Mouse (Mus musculus) right cerebral cortex, postnatal 4 days (tissue): Measurements from ENCODE around the gene Pla2g2f.
A peak's percentile ranks its signal among the peaks of the same experiment; 100 is the strongest.

ENCODE experiments used
- DNase-seq: peaks from one replicate; pipeline ENCODE4 v3.0.0-alpha.2; 2022

The Pla2g2f gene

DNA sequence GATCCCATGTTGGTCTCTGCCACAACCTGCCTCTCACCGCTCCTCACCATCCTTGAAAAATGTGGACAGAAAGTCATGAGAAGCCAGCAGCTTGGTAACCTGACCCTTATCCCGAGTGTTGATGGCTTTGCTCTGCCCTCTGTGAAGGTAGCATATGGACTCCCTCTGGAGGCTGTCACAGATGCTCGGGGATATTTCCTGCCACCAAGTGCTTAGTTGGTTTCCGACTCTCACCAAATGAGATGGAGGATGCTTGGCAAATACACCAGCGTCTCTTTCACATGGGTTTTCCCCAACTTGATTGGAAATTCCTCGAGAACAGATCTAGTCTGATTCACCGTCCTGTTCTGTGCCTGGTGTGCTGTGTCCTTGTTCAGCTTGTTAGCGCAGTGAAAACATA lies 44.8 kb downstream of the Pla2g2f start:
- no peak for DNase-seq

DNA sequence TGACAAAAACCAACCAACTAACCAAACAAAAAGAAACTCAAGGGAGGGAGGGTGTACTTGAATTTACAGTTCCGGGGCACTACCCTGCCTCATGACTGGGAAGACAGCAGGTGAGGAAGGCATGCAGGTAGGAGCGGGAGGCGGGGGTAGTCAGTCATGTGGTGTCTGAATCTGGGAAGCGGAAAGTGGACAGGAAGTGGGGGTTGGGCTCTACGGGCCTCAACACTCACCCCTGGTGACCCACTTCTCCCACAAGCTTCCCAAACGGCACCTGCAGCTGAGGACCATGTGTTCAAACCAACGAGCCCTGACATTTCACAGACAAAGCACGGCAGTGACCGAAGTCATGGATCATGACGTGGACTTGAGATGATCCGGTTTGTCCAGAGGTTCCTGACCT lies 45.3 kb downstream of the Pla2g2f start:
- no peak for DNase-seq

DNA sequence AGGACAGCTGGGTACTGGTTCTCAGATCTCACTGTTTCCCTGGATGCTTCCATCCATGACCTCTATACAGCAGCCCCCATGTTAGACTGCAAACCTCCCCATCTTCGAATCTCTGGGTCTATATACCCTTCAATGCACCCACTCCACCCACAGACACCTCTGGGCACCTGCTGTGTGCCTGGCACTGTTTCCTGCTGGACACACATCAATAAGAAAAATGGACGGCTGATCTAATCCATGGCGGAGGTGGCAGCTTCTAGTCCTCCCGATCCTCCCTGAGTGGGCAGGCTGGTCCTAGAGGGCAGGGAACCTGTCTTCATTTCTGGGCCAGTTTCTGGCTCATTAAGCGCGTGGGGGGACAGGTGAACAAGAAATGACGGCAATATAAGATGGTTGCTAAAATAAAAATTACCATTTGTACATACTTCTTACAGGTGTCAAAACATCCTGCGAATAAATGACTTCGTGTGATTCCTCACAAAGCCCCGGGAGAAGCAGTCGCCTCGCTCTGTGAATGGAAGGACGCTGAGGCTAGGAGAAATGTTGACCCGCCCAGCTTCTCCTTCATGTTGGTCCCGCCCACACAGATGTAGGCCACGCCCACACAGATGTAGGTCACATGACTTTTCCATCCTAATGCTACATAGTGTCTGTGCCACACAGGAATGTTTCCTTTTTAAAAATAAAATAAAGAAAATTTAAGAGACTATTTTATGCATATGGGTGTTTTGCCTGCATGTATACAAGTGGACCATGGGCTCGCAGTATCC lies 46.2 kb downstream of the Pla2g2f start:
- DNase-seq: no peak

DNA sequence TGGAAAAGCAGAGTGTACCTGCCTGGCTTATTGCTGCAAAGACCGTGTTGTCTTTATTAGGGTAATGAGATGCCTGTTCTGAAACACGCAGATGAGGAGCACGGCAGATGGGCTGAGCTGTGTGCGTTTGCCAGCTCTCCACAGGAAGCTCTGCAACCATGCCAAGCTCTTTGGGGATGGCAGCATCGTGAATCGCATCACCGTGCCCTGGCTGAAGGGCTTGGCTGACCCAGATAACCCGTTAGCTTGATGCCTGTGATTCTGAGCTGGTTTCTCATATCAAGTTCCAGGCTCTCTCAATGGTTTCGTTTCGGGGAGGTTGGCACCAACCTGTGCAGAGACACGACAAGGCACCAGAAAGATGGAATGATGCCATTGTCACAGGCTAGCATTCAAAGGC lies 46.8 kb downstream of the Pla2g2f start:
- DNase-seq: no peak

DNA sequence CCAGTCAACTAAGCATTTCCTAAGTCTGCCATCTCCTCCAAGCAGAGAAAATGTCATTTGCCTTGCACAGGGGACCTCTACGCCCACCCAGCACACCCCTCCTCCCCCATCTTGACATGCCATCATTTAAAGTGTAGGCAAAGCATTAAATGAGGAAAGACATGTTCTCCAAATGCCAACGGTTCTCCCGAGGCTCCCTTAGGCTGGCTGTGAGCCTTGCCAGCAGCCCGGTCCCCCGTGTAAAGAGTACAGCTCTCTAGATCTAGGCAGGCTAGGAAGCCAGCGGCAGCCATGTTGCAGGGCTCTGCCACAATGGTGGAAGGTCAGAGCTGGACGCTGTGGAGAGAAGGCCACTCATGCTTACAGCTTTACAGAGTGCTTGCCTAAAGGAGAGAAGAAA lies 47.5 kb downstream of the Pla2g2f start:
- no peak for DNase-seq

DNA sequence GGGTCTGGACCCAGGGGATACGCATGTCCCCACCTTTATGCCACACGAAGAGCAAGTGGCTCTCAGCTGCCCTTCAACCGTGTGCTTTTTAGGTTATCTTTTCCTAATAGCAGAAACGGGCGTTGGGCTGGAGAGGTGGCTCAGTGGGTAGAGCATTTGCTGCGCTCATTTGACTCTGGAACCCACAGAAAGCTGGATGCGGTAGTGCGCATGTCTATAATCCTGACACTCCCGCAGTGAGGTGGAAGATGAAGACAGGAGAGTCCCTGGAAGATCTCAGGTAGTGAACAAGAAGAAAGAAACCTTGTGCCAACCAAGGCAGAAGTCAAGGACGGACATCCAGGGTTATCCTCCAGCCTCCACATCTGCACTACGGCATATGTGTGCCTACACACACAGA lies 48.2 kb downstream of the Pla2g2f start:
- no peak for DNase-seq

DNA sequence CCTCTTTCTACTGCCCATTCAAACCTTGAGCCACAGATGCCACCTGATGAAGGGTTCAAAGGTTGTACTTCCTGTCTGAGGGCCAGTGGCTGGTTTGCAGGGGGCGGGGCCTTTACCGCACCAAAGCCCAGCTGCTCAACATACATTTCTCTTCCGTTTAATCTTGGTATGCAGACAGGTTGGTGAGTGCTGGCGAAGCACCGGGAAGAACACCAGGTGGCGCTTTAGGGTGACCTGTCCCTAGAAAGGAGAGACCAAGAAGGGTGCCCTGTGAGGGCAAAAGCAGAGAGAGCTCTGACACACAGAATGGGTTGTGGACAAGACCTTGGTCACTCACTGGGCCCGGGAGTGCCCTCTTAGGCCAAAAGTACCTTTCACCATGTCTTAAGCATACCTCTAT lies 48.8 kb downstream of the Pla2g2f start:
- peak; percentile 62 for DNase-seq

DNA sequence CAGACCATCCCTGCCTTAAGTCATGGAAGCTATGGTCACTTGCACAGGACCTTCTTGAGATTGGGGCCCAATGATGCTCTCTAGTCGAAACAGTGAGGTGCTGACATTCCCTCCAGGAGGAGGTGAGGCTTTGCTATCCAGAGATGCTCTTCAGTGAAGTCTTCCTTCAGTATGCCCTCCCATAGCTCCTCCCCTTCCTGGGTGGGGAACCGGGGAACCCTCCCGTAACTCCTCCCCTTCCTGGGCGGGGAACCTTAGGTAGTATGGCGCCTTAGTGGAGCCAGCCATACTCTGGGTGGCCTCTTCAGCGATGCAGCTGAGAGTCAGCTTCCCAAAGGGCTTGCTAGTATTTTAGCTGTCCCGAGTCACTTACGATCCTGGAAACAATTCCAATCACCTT lies 50.8 kb downstream of the Pla2g2f start:
- DNase-seq: no peak

DNA sequence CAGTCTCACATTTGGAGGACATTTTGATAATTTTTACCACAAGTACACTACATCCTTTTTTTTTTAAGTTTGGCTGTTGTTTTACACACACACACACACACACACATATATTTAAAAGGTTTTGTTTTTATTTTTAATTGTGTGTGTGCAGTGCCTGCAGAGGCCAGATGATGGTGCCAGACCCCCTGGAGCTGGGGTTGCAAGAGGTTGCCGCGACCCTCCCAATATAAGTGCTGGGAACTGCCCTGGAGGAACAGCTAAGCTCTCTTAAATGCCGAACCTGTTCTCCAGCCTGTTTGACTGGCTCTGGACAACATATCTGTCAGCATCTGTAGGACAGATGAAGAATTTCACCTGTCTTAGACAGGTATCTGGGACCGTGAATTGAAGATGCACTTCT lies 53.3 kb downstream of the Pla2g2f start:
- no peak for DNase-seq

DNA sequence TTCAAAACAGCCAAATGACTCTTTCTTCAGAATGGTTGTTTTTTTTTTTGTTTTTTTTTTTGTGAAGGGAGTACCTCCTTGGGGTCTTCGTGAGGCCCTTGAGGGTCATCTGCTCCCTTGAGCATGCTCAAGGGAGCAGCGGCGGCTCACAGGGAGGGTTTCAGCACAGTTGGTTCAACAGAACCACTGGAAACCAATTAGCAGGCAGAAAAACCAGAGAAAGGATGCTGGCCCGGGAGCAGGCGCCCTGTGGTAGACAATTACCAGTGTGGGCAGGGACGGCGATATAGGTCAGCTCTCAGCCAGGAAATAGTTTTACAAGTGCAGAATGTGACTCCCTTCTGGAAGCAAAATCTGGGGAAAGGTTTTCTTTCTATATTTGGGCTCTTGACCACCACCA lies 53.8 kb downstream of the Pla2g2f start:
- DNase-seq: no peak

DNA sequence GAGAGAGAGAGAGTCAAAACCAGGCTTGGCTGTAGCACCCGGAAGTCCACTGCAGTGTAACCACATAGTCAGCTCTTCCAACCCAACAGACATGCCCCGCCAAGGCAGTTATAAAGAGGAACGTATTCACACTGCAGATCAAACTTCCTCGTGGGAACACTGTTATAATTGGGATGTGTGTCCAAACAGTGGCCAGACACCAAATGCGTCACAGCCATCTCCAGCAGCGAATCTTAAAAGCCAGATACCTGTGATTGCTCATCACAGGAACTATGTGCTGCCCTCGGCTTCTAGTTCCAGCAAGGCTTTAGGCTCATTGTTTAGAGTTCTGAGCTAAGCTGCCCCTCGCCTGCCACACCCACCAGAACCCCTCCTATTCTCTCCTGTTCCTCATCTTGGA lies 54.9 kb downstream of the Pla2g2f start:
- DNase-seq: no peak

DNA sequence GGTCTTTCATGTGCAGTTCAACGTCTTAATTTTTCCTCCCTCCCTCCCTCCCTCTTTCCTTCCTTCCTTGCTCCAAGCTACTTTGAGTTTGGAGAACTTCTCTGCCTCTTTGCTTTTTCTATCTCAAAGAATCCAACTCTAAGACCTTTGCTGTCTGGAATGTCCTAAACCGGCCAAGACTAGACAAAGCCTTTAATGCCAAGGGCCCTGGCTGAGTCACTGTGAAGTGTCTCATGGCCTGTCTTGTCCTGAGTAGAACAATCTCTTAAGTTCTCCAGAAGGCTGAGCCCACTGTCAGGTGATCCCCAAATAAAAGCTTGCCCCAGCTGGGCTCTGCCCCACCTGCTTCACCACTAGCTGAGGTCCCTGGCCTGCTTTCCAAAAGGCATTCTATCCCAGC lies 55.4 kb downstream of the Pla2g2f start:
- DNase-seq: no peak

DNA sequence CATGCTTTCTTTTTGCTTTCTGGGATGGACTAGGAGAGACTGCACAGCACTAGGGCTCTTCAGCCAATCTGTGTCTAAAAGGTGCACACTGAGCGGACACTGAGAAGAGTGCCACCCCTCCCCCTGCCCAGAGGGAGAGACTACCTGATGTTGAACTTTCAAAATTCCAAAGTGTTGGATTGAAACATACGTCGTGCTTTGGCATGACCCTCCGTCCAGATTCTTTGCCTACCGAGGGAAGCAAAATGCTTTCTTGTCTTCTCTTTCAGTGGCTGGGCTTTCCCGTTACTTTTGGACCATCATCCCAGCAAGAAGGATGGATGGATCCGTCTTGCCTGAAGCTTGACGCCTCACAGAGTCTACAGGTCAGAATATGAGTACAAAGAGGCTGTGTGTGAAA lies 56.3 kb downstream of the Pla2g2f start:
- DNase-seq: no peak
